Mouse (Mus musculus): ENCODE data around the gene Praf2.
"Not testable (repeated sequence)": the region's sequence is repeated elsewhere in the genome, so short reads cannot be mapped to it uniquely, and the experiment has no call there.

Praf2 gene

GRCm38 (mm10) chrX:7728215-7728921 lies at the start of gene Praf2:
Praf2 (plus strand) TSS chrX:7728439.
- peak; percentile 58 for DNase-seq (ENCODE audit: low read depth, low spot score)

DNA sequence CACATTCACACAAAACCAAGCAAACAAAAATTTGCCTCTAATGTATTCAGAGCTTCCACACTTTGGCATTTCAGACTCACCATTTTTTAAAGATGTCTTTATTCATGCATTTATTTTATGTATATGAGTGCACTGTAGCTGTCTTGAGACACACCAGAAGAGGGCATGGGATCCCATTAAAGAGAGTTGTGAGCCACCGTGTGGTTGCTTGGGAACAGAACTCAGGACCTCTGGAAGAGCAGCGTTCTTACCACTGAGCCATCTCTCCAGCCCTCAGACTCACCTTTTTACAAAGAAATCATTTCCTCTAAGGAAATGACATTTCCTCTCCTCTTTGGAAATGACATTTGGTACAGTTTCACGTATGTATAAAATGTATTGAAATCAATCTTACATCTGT lies 49.3 kb upstream of the Praf2 start:
- DNase-seq (ENCODE audit: low read depth, low spot score): no peak

DNA sequence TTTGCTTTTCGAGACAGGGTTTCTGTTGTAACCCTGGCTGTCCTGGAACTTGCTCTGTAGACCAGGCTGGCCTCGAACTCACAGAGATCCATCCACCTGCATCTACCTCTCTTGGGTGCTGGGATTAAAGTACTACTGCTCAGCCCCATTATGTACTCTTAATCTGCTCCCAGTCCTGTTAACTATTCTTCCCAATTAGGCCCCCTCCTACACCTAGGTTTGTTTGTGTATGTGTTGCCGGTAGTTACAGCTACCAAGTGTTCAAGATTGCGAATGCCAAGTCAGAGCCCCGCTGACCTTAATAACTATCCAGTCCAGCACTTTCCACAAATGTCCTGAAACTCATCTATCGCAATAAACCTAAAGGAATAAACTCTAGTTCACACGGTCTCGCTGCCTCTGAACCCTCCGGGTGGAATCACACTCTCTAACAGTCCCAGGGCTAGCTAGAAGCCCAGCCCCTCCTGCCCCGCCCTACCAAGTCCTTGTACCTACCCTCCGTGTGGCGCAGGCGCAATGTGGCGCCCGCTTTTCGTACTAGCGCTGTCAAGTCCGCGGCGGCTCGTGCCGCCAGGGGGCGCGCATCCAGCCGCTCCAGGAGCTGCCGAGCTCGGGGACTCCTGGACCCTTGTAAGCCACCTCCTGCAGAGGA lies 48.7 kb upstream of the Praf2 start:
- no peak for DNase-seq (ENCODE audit: low read depth, low spot score)

- DNase-seq (ENCODE audit: low read depth, low spot score): no peak
Observed at GRCm38 (mm10) chrX:7680057-7680412, 48.2 kb upstream of the Praf2 start.

GRCm38 (mm10) chrX:7680864-7681263 lies 47.4 kb upstream of the Praf2 start, which contains the start of gene Magix:
Magix (minus strand) TSS chrX:7681251.
- DNase-seq (ENCODE audit: low read depth, low spot score): no peak

- no peak for DNase-seq (ENCODE audit: low read depth, low spot score)
Observed at GRCm38 (mm10) chrX:7688321-7688720, 39.9 kb upstream of the Praf2 start.

GRCm38 (mm10) chrX:7690486-7690885 lies 37.8 kb upstream of the Praf2 start:
- no peak for DNase-seq (ENCODE audit: low read depth, low spot score)

DNA sequence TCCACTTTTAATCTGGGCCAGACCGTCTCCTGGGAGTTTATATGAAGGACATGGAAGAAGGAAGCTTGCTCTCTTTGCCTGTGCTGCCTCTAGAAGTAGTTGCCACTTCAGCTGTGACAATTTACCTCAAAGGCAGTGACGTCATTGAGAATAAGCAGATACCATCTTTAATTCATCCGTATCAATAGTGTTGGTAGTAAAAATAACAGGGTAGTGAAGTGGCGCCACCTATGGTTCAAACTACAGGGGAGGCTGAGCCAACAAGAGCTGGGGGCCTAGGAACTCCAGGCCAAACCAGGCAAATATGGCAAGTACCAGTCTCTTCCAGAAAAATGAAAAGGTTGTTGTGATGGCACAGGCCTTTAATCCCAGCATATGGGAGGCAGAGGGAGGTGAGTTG lies 35.4 kb upstream of the Praf2 start:
- DNase-seq (ENCODE audit: low read depth, low spot score): no peak

DNA sequence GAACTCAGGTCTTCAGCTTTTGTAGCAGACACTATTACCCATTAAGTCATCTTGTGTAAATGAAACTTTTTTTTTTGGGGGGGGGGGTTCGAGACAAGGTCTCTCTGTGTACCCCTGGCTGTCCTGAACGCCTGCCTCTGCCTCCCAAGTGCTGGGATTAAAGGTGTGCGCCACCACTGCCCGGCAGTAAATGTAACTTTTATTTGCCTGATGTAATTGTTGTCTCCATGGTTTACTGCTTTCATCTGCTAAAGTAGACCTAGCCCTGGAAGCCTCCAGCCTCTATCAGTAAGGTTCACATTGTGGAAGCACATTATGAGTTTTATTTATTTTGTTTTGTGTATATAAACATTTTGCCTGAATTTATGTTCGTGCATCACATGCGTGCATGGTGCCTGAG lies 31.7 kb upstream of the Praf2 start:
- DNase-seq (ENCODE audit: low read depth, low spot score): no peak

DNA sequence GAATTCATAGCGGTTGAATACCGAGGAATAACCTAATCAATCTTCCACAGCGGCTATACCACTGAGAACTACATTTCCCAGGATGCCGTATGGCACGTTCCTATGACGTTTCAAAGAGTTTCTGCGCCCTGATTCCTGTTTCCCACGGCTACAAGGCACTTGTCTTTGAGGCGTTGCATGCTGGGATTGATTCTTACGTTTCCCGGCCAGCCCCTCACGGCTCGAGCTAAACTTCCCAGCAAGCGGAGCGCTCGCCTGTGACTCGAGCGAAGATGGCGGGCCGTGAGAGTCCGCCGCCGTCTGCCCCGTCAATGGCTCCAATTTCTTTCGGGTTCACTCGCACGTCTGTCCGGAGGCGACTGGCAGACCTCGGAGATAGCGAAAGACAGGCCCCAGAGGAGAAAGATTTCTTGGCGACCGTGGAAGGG lies 31.3 kb upstream of the Praf2 start, which contains the start of gene Gpkow:
TSS of gene Gpkow (plus strand) at position 178 of the 428 bp plus-strand sequence.
- peak; percentile 65 for DNase-seq (ENCODE audit: low read depth, low spot score)

GRCm38 (mm10) chrX:7713764-7714134 lies 14.5 kb upstream of the Praf2 start:
- DNase-seq (ENCODE audit: low read depth, low spot score): not testable (repeated sequence)

DNA sequence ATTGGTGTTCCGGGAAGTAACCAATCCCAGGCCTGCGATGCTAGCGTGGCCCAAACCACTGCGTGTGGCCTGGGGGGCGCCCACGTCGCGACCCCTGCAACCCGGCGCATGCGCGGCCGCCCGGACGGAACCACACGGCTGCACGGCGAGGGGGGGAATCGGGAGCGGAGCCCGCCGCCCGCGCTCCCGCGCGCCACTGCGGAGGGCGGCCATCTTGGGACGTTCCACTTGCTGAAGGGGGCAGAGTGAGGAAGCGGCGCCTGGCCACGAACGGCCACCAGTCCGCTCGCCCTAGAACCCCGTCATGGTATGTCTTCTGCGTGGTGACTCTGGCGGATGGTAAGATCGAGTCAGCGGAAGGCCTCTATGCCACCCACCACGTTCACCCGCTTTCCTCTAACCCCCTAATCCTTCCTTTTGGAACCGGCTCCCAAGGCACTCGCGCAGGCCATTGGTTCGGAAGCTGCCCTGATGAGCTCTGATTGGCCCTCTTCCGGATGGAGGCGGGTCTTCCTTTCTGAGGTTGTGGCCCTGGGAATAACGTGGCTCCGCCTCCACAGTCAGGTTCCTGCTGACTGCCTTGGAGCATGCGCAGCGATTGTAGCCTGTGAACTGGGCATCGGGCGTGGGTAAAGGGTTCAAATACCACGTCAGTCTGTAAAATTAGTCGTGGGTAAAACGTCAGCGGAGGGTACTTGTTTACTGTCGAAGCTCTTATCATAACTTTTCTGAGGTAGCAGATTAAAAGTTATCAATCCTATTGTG lies 13.9 kb upstream of the Praf2 start, which contains the start of gene Wdr45:
TSS of gene Wdr45 (plus strand) at position 199 of the 765 bp plus-strand sequence.
- not testable (repeated sequence) for DNase-seq (ENCODE audit: low read depth, low spot score)

DNA sequence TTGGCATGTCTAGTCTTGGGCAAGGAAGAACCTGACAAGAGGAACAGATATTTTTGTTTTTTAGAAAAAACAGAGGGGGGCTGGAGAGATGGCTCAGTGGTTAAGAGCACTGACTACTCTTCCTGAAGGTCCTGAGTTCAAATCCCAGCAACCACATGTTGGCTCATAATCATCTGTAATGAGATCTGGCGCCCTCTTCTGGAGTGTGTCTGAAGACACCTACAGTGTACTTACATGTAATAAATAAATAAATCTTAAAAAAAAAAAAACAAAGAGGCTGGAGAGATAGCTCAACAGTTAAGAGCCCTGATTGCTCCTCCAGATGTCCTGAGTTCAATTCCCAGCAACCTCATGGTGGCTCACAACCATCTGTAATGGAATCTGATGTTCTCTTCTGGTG lies 12.2 kb upstream of the Praf2 start:
- DNase-seq (ENCODE audit: low read depth, low spot score): not testable (repeated sequence)

DNA sequence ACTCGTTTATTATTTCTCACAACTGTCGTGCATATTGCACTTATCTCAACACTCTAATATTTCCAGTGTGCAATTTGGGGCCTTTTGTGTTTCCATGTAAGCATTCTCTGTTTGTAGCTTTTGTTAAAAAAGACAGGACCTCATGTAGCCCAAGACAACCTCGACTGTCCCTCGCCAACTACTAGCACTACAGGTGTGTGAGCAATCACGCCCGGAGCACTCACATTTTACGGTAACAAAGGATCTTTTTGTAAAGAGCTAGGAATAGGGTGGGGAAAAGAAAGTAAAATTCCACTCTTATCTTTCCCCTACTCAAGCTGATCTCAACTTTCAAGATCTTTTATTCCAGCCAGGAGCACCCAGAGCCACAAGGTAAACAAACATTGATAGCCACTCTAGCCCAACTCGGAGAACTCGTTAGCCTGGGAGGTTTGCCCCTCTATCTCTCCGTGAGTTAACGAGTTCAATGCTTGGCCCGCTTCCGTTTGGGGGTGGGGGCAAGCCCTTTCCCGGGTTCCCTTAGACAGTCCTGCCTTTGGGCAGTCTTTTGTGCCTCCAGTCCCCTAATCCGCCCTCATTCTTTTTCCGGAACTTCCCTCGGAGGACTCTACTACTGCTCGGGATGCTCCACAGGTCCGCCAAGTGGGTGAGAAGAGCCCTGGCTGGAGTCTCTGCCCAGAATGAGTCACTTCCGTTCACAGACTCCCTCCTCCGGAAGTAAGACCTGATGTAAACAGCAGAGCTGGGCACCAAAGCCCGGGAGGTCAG lies 6.5 kb upstream of the Praf2 start, which contains the start of gene Gm45208:
TSS of gene Gm45208 (plus strand) at position 732 of the 768 bp plus-strand sequence.
- no peak for DNase-seq (ENCODE audit: low read depth, low spot score)

DNA sequence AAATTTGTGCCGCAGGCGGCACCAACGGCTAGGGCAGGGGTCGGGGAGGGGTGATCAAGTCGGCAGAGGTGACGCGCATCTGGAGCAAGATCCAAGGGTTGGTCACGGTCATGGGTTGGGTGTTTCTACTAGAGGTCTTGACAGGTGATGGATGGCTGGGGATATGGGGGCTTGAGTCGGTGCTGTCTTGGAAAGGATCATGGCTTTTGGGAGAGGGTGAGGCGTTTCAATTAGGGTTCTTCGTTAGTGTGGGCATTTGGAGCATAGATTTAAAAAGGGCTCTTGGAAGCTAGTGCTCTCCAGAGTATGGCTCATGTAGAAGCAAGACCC lies 6.0 kb upstream of the Praf2 start:
- DNase-seq (ENCODE audit: low read depth, low spot score): no peak

DNA sequence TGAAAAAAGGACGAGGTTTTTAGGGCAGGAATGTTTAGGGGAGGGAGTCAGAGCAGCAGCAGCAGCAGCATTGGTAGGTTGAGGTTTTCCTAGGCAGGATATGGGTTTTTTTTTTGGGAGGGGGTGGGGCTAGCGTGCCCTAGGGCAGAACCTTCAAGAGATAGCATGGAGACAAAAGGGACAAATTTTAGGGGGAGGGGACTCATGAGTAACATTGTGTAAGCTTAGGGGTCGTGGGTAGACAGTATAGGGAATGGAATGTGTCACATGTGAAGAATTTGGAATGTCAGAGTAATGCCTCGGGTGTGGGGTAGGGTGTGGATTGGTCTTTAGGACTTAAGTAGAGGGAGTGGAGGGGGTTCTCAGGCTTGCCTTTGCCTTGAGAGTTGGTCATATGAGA lies 5.5 kb upstream of the Praf2 start:
- DNase-seq (ENCODE audit: low read depth, low spot score): no peak

GRCm38 (mm10) chrX:7724135-7724534 lies 4.1 kb upstream of the Praf2 start:
- no peak for DNase-seq (ENCODE audit: low read depth, low spot score)

DNA sequence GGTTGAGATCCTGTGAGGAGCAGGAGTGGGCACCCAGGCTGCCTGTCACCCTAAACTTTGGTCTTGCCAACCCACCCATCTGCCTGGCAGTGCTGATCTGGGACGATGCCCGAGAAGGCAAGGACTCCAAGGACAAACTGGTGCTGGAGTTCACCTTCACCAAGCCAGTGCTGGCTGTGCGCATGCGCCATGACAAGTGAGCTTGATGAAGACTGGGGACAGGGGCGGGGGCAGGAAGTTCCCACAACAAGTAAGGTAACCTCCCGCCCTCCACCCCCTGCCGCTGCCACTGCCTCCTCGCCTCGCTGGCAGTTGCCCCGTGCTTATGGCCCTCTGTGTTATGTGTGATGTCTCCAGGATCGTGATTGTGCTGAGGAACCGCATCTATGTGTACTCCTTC lies 2.4 kb upstream of the Praf2 start:
- DNase-seq (ENCODE audit: low read depth, low spot score): no peak

GRCm38 (mm10) chrX:7727176-7727575 lies 1.1 kb upstream of the Praf2 start:
- no peak for DNase-seq (ENCODE audit: low read depth, low spot score)

DNA sequence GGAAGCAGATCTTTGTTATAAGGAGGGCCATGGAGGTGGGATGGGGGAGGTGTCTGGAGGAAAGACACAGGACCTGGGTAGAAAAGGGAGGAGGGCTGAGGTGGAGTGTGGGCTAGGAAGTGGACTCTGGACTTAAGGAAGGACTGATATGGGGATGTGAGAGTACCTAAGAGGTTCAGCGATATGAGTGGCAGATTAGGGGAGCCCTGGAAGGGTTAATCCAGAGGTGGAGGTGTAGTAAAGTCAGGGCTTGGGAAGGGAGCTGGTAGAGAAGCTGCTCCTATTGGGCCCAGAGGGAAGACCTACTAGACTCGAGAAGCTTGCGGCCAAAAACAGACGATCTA lies 655 bp downstream of the Praf2 start:
- no peak for DNase-seq (ENCODE audit: low read depth, low spot score)

- DNase-seq (ENCODE audit: low read depth, low spot score): no peak
Observed at GRCm38 (mm10) chrX:7733571-7734156, 5.4 kb downstream of the Praf2 start.
